Mouse (Mus musculus) adrenal gland, adult 18-20 months (tissue): ENCODE results near the gene Hvcn1. TPM values are rescaled to one million over a fixed set of nuclear protein-coding genes. Genes with fewer than 3 reads are reported as not detected.

Experiments used
- DNase-seq, 2 experiments: peaks; one replicate each; pipeline ENCODE4 v3.0.0; 2021 to 2022; ENCODE audit warnings: low spot score in 2 of 2
- total RNA-seq, 2 experiments: library from RNA; stranded (reverse); gene quantifications; 1 replicate in 1 of 2; 2 replicates in 1 of 2; pipeline ENCODE4 v1.2.3; 2021

Hvcn1 gene
- total RNA-seq, 2 experiments from 2014 or later, result 1.8 to 8.5 TPM

GRCm38 (mm10) chr5:122265187-122265586 lies 58.6 kb downstream of the Hvcn1 start:
- DNase-seq, result no peak

- DNase-seq, result no peak
Observed at GRCm38 (mm10) chr5:122265942-122266341, 59.3 kb downstream of the Hvcn1 start.

GRCm38 (mm10) chr5:122267136-122267535 lies 60.5 kb downstream of the Hvcn1 start:
- no peak for DNase-seq

- DNase-seq, result peak; percentile 70 to 84
Observed at GRCm38 (mm10) chr5:122267899-122268298, 61.3 kb downstream of the Hvcn1 start.

DNA sequence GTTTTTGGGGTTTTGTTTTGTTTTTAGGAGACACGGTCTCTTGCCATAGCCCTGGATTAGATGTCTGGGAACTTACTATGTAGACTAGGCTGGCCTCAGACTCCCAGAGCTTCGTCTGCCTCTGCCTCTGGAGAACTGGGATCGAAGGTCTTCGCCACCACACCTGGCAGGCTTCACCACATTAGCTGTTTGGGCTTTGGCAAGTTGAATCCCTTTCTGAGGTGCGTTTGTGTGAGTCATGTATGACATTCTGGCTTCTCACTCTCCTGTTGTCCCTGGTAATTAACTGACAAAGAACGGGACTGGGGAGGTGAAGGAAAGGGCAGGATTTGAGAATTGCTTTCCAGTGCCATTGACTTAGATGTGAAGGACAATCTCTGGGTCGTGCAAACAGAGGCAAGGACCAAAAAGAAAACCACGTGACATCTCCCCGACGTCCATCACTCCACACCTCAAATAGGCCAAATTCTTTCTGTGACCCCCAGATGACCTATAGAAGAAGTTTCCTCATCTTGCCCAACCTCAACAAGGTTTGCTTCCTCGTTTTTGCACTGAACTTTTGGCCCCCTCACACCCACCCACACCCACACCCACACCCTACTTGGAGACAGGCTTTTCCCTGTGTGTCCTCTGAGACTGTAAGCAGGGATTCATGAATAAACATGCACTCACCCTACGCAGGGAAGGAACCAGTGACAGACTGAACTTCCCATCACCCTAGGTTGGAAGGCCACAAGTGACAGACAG lies 62.4 kb downstream of the Hvcn1 start:
- DNase-seq, result no peak

GRCm38 (mm10) chr5:122272821-122273220 lies 66.2 kb downstream of the Hvcn1 start:
- no peak for DNase-seq

DNA sequence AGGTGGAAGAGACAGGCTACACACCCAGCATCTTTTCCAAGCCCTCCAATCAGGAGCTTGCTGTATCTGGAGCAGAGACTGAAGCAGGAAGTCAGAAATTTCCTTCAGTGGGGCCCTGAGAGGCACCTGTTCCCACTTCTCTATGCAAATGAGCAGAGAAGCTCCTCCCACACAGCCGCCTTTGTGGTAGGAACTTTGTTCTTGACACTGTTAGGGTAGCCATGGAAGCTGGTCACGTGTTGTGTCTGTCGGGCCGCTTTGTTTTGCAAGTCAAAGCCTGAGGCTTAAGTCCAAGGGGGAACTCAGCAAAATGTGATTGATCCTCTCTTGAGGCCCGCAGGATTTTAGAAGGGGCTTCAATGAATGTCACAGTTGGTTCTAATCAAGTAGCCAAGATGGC lies 68.2 kb downstream of the Hvcn1 start:
- no peak for DNase-seq

DNA sequence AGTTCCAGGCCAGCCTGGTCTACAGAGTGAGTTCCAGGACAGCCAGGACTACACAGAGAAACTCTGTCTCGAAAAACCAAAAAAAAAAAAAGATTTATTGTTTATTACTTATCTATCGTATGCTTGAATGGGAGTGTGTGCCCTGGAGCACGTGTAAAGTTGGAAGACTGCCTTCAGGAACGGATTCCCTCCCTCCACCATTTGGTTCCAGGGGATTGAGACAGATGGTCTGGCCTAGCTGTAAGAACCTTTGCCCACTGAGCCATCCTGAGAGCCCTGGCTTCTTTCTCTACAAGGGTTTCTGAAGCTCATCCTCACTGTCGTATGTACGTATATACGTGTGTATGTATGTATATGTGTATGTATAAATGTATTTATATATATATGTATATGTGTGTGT lies 72.3 kb downstream of the Hvcn1 start:
- DNase-seq, result no peak

- DNase-seq, result no peak
Observed at GRCm38 (mm10) chr5:122279799-122280421, 73.3 kb downstream of the Hvcn1 start.

DNA sequence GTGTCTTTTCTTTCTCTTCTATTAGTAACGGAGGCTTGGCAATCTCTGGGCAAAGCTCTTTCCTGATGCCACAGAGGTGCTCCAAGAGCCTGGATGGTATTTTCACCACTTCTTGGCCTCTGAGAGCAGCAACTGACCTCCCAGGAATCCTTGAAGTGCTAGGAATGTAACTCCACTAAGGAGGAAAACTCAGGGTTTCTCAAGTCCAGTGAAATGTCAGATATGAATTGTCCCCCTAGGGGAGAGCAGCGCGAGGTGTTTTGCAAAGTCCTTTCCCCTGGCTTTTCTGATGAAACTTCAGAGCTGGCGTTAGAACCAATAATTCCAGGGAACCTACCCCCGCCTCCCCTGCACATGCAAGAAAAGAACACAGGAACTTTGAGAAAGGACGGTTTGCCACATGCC lies 73.8 kb downstream of the Hvcn1 start:
- DNase-seq, result no peak

DNA sequence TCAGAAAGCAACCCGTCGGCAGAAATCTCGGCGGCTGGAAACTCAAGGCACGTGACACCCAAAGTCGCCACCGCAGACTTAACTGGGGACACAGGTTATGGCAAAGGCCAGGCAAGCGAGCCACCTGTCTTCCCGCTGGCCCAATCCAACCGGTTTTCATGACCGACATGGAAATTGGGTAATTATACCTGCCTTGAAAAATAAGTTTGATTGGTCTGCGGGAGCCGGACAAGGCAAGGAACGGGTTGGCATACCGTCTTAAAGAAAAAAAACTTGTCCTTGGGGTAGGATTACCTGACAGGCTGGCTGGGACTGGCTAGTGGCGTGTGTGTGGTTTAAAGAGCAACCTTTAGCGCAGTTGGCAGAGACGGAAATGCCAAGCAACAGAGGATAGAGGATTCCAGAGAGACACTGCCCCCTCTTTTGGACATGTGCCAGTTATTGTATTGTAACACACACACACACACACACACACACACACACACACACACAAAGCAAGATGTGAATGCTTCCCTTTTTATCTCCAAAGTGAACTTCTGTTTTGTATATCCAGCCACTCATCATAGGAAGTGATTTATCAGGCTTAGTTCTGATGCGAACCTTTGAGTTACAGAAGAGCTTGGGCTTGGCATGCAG lies 74.3 kb downstream of the Hvcn1 start:
- DNase-seq, result no peak

DNA sequence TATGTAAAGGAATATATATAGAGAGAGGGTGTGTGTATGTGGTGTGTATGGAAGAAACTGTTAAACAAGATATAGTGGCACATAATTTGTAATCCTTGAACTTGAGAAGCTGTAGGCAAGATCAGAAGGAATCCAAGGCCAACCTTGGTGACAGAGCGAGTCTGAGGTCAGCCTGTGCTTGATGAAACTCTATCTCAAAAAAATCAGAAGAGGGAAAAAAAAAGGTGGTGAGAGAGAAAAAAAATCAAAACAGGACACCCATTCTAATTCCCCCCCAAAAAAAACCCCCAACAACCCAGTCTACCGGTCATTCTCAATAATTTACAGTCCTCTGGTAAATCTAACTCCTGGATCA lies 77.2 kb downstream of the Hvcn1 start:
- no peak for DNase-seq

GRCm38 (mm10) chr5:122284183-122285028 lies 77.8 kb downstream of the Hvcn1 start, which contains the start of gene Pptc7:
Gene Pptc7 (plus strand): TSS chr5:122284365.
- DNase-seq, result peak; percentile 86 to 88

GRCm38 (mm10) chr5:122285029-122285766 lies 78.6 kb downstream of the Hvcn1 start:
- DNase-seq, result peak; percentile 50 to 71

DNA sequence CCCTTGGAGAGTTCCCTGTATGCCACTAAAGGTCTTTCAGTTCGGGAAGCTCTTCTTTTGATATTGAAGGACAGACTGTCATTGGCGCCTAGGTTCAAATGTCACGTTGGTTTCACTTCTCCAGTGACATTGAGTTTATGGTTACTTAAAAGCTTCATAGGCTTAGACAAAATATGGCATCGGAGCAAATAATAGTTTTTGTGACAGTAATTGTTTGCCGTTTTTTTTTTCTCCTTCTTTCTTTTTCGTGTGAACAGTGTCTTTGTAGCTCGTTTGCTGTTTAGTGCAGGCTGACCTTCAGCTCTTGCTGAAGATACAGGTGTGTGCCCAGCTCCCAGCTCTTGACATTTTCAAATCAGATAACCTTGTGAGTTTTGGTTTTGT lies 79.2 kb downstream of the Hvcn1 start:
- DNase-seq, result no peak

- no peak for DNase-seq
Observed at GRCm38 (mm10) chr5:122286191-122286590, 79.6 kb downstream of the Hvcn1 start.

GRCm38 (mm10) chr5:122287026-122287425 lies 80.4 kb downstream of the Hvcn1 start:
- no peak for DNase-seq

GRCm38 (mm10) chr5:122288147-122288811 lies 81.7 kb downstream of the Hvcn1 start:
- no peak for DNase-seq

DNA sequence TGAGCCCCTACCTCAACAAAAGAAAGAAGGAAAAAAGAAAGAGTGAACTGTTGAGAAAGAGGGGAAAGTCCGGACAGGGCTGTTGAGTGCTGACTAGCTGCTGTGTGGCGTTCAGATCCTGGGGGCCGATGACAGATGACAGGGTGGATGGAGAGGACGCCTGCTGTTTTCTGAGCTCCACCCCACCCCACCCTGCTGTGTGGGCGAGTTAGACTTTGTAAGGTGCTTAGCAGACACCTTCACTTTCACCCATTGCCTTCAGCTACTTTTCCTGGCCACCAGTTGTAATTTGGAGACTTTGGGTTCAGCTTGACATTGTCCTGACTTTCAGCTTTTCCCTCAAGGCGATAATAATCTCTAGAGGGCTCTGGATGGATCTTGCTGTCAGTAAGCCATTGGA lies 84.5 kb downstream of the Hvcn1 start:
- DNase-seq, result no peak
